Mouse (Mus musculus) heart, postnatal 0 days (tissue): ENCODE measurements around the gene Atp8b4.

Experiments
- CTCF ChIP-seq: IDR thresholded peaks from 2 replicates; pipeline ENCODE4 v1.5.1; 2016; ENCODE audit warnings: antibody characterized with exemption, control low read depth, low read depth
- EP300 ChIP-seq: IDR thresholded peaks from 2 replicates; pipeline ENCODE4 v1.6.1; 2016; ENCODE audit warnings: antibody characterized with exemption, low read depth

GRCm38 (mm10) chr2:126507477-126507876 is 7.0 kb upstream of the Atp8b4 start:
- TF ChIP-seq CTCF, result no peak
- TF ChIP-seq EP300, result no peak
